Mouse (Mus musculus) ES-E14 (cell line): Measurements from ENCODE around the gene Man2a1.
A peak's percentile ranks its signal among the peaks of the same experiment; 100 is the strongest.

Experiments
- CHD2 ChIP-seq: IDR thresholded peaks from 2 replicates; pipeline ENCODE4 v1.6.1; 2014; ENCODE audit warnings: mild to moderate bottlenecking, low read depth, low read length, inconsistent platforms
- HCFC1 ChIP-seq: IDR thresholded peaks from 2 replicates; pipeline ENCODE4 v1.6.1; 2012; ENCODE audit warnings: low read length, inconsistent platforms, borderline replicate concordance; ENCODE audit not compliant: insufficient read depth
- MAFK ChIP-seq: IDR thresholded peaks from 2 replicates; pipeline ENCODE4 v1.6.1; 2014; ENCODE audit warnings: mild to moderate bottlenecking, low read depth, low read length, inconsistent platforms; ENCODE audit not compliant: insufficient read depth
- ZC3H11A ChIP-seq: IDR thresholded peaks from 2 replicates; pipeline ENCODE4 v1.6.1; 2012; ENCODE audit warnings: low read depth, mild to moderate bottlenecking, inconsistent platforms, low read length, borderline replicate concordance

GRCm38 (mm10) chr17:64597770-64598169, 2.8 kb upstream of the Man2a1 start:
- TF ChIP-seq ZC3H11A (peak; percentile 44), HCFC1 (no peak), MAFK (no peak), CHD2 (no peak)
